Mouse (Mus musculus) limb, embryonic 12.5 days (tissue): Measurements from ENCODE around the gene S100g. TPM values are rescaled to one million over a fixed set of nuclear protein-coding genes. Genes with fewer than 3 reads are reported as not detected.
A peak's percentile ranks its signal among the peaks of the same experiment; 100 is the strongest.

ENCODE experiments used
- ATAC-seq: fragments of 200-750 bp; cut with Nextera tagmentation; 2 replicates; pipeline ENCODE4 v1.8.0; 2017; ENCODE audit warnings: low read depth, moderate TSS enrichment; ENCODE audit not compliant: insufficient number of reproducible peaks, insufficient read depth, low FRiP score, low TSS enrichment
- H3K27ac ChIP-seq: fragments of 300-500 bp; sonication (generic); 2 replicates; pipeline ENCODE4 v1.5.1; 2016; ENCODE audit warnings: mild to moderate bottlenecking, moderate library complexity
- H3K27me3 ChIP-seq: fragments of 300-500 bp; sonication (generic); 2 replicates; pipeline ENCODE4 v1.6.1; 2016; ENCODE audit warnings: mild to moderate bottlenecking, moderate library complexity
- H3K36me3 ChIP-seq: fragments of 300-500 bp; sonication (generic); 2 replicates; pipeline ENCODE4 v1.6.1; 2016; ENCODE audit warnings: mild to moderate bottlenecking, moderate library complexity
- H3K4me1 ChIP-seq: fragments of 300-500 bp; sonication (generic); replicated peaks from 2 replicates; pipeline ENCODE4 v1.6.1; 2016
- H3K4me2 ChIP-seq: fragments of 300-500 bp; sonication (generic); 2 replicates; pipeline ENCODE4 v1.6.1; 2016; ENCODE audit warnings: mild to moderate bottlenecking, moderate library complexity
- H3K4me3 ChIP-seq: fragments of 300-500 bp; sonication (generic); replicated peaks from 2 replicates; pipeline ENCODE4 v1.5.1; 2016; ENCODE audit warnings: mild to moderate bottlenecking
- H3K9ac ChIP-seq: fragments of 300-500 bp; sonication (generic); replicated peaks from 2 replicates; pipeline ENCODE4 v1.6.1; 2016; ENCODE audit warnings: mild to moderate bottlenecking, moderate library complexity
- H3K9me3 ChIP-seq: fragments of 300-500 bp; sonication (generic); 2 replicates; pipeline ENCODE4 v1.6.1; 2016; ENCODE audit warnings: mild to moderate bottlenecking, moderate library complexity
- WGBS: fragments of 180-500 bp; shearing (Covaris S2); methylation state at CpG from one replicate; pipeline ENCODE4 v1.1.7; 2016; 5-methylcytosine and 5-hydroxymethylcytosine counted together
- polyA plus RNA-seq: library from polyadenylated mRNA; unstranded; fragments of >200 nt; fragmentation: Nextera tagmentation; extraction: Ambion mirVana; gene quantifications from 2 replicates; pipeline ENCODE4 v1.2.1, GENCODE M21; 2016

S100g gene
- polyA plus RNA-seq, 1 experiment from 2014 or later, result not detected

DNA sequence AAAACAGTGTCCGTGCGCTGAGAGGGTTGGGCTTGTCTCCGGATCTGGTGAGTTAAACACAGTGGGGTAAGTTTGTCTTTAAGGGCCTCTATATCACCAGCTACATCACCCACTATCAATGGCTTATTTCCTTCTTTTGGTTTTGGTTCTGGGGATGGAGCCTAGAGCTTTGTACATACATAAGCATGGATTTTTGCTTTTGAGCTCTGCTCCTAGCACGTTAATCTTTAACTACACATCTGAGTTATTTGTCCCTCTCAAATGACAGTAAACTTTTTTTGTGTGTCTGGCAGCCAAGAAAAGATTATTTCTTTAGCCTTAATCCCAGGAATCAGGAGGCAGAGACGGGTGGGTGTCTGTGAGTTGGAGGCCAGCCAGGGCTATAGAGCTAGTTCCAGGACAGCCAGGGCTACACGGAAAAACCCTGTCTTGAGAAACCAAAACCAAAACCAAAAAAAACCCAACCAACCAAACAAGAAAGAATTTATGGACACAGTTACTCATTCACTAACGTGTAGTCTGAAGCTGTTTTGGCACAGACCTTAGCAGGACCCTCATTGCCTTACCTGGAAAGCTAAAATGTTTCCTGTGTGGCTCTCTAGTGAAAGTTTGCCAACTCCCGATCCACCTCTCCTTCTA lies 42.8 kb downstream of the S100g start:
- H3K9ac ChIP-seq, result no peak overlapping the region
- no peak for ATAC-seq

DNA sequence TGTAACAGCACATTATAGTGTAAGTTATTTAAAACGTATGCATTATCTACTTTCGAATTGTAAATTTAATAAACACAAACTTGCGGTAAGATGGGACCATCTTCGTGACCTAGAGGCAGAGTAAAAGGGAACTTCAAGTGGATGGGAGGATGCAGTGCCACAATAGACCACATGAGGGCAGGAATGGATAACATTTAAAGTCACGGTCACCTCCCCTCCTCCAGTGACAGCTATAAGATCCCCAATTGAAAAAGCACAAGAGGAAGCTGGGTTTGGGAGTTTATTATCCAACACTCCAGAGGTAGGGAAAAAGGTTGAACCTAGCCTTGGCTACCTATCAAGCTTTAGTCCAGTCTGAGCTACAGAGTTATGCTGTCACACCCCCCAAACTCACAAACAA lies 48.7 kb downstream of the S100g start:
- Histone ChIP-seq H3K4me3 (no peak overlapping the region), H3K36me3 (peaks cover 34% of the 10 kb centered on the region), H3K27me3 (no peaks in the 10 kb centered on the region), H3K4me1 (no peaks in the 10 kb centered on the region), H3K27ac (no peak overlapping the region), H3K9ac (no peak overlapping the region), H3K4me2 (no peak overlapping the region), H3K9me3 (no peaks in the 10 kb centered on the region)
- 41% methylated on average over 5 of the region's 5 CpGs for WGBS
- ATAC-seq, result peak; percentile 37; the same call in 1 of the 2 replicates

More for the DNA sequence above, 42.8 kb downstream of the S100g start:
- 93% methylated on average over 8 of the region's 8 CpGs for WGBS
- Histone ChIP-seq H3K27me3 (peaks cover 14% of the 10 kb centered on the region), H3K9me3 (no peaks in the 10 kb centered on the region), H3K4me2 (no peak overlapping the region), H3K27ac (no peak overlapping the region), H3K4me1 (no peaks in the 10 kb centered on the region), H3K36me3 (peaks cover 44% of the 10 kb centered on the region; the same call in 1 of the 2 replicates), H3K4me3 (no peak overlapping the region)

DNA sequence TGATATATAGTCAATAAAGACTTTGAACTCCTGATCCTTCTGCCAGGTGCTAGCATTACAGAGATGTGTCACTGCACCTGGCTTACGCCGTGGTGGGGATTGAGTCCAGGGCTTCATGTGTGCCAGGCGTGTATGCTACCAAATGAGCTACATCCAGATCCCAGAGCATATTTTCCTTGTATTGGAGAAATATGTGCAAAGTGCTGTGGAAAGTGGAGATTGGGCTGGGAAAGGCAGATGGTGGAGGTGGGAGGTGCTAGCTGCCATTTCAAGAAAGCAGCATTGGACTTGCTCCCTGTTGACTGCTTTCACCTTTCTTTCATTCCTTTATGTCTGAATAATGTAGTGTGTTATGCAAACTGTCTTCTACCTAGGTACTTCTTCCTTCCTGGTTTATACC lies 50.7 kb downstream of the S100g start:
- Histone ChIP-seq H3K27ac (no peak overlapping the region), H3K9ac (no peak overlapping the region), H3K4me2 (no peak overlapping the region), H3K4me1 (no peaks in the 10 kb centered on the region), H3K36me3 (peaks cover 41% of the 10 kb centered on the region), H3K27me3 (no peaks in the 10 kb centered on the region), H3K9me3 (no peaks in the 10 kb centered on the region), H3K4me3 (no peak overlapping the region)
- no peak for ATAC-seq
- 97% methylated on average over 3 of the region's 3 CpGs for WGBS

Other genes with a start within 250 kb of the S100g start
- 411 and 413 TPM in 2 replicates for gene Rbbp7, start 204.2 kb downstream of the S100g start, polyA plus RNA-seq
- gene Txlng, start 135.1 kb downstream of the S100g start, polyA plus RNA-seq, result 15.2 and 18.1 TPM in 2 replicates
- gene Syap1, start 76.2 kb downstream of the S100g start, polyA plus RNA-seq, result 45.6 and 50.3 TPM in 2 replicates
- 114 and 118 TPM in 2 replicates for gene Ctps2, start 63.4 kb downstream of the S100g start, polyA plus RNA-seq